Mouse (Mus musculus): Measurements from ENCODE around the gene Phf19.

Gene Phf19

GRCm38 (mm10) chr2:34938269-34939208, 24.7 kb upstream of the Phf19 start:
- no peak for DNase-seq (ENCODE audit: extremely low read depth, low read depth)

- no peak for DNase-seq (ENCODE audit: extremely low read depth, low read depth)
Observed at GRCm38 (mm10) chr2:34937460-34937859, 23.6 kb upstream of the Phf19 start.

- DNase-seq (ENCODE audit: extremely low read depth, low read depth) = no peak
Observed at GRCm38 (mm10) chr2:34927320-34927719, 13.5 kb upstream of the Phf19 start.

GRCm38 (mm10) chr2:34922729-34923128, 8.9 kb upstream of the Phf19 start:
- no peak for DNase-seq (ENCODE audit: extremely low read depth, low read depth)

- DNase-seq (ENCODE audit: extremely low read depth, low read depth) = no peak
Observed at GRCm38 (mm10) chr2:34920144-34920543, 6.3 kb upstream of the Phf19 start.

GRCm38 (mm10) chr2:34915103-34915502, 1.3 kb upstream of the Phf19 start:
- no peak for DNase-seq (ENCODE audit: extremely low read depth, low read depth)

GRCm38 (mm10) chr2:34914823-34915082, 927 bp upstream of the Phf19 start:
- no peak for DNase-seq (ENCODE audit: extremely low read depth, low read depth)

GRCm38 (mm10) chr2:34914069-34914822, 420 bp upstream of the Phf19 start:
- DNase-seq (ENCODE audit: extremely low read depth, low read depth) = peak; percentile 32

GRCm38 (mm10) chr2:34912613-34913012, 1.2 kb downstream of the Phf19 start:
- DNase-seq (ENCODE audit: extremely low read depth, low read depth) = no peak

GRCm38 (mm10) chr2:34911871-34912270, 2.0 kb downstream of the Phf19 start:
- no peak for DNase-seq (ENCODE audit: extremely low read depth, low read depth)

GRCm38 (mm10) chr2:34909719-34910118, 4.1 kb downstream of the Phf19 start:
- no peak for DNase-seq (ENCODE audit: extremely low read depth, low read depth)

- DNase-seq (ENCODE audit: extremely low read depth, low read depth) = peak; percentile 44
Observed at GRCm38 (mm10) chr2:34906861-34907604, 6.8 kb downstream of the Phf19 start.

GRCm38 (mm10) chr2:34906426-34906825, 7.4 kb downstream of the Phf19 start:
- no peak for DNase-seq (ENCODE audit: extremely low read depth, low read depth)

- DNase-seq (ENCODE audit: extremely low read depth, low read depth) = peak; percentile 94
Observed at GRCm38 (mm10) chr2:34904849-34905542, 8.8 kb downstream of the Phf19 start.

GRCm38 (mm10) chr2:34903652-34904405, 10.0 kb downstream of the Phf19 start:
- no peak for DNase-seq (ENCODE audit: extremely low read depth, low read depth)

- no peak for DNase-seq (ENCODE audit: extremely low read depth, low read depth)
Observed at GRCm38 (mm10) chr2:34903191-34903590, 10.6 kb downstream of the Phf19 start.

- DNase-seq (ENCODE audit: extremely low read depth, low read depth) = no peak
Observed at GRCm38 (mm10) chr2:34902731-34903130, 11.1 kb downstream of the Phf19 start.

- no peak for DNase-seq (ENCODE audit: extremely low read depth, low read depth)
Observed at GRCm38 (mm10) chr2:34901726-34902125, 12.1 kb downstream of the Phf19 start.

- DNase-seq (ENCODE audit: extremely low read depth, low read depth) = no peak
Observed at GRCm38 (mm10) chr2:34900412-34900811, 13.4 kb downstream of the Phf19 start.

GRCm38 (mm10) chr2:34899682-34900081, 14.1 kb downstream of the Phf19 start:
- DNase-seq (ENCODE audit: extremely low read depth, low read depth) = no peak

GRCm38 (mm10) chr2:34897820-34898219, 16.0 kb downstream of the Phf19 start:
- DNase-seq (ENCODE audit: extremely low read depth, low read depth) = peak; percentile 23
